Mouse (Mus musculus) kidney, adult 9 months (tissue): ENCODE results near the gene Cdc42.

Experiments used
- DNase-seq: peaks from one replicate; pipeline ENCODE4 v3.0.0; 2022

The Cdc42 gene

GRCm38 (mm10) chr4:137313511-137313910 is 44.0 kb downstream of the Cdc42 start:
- DNase-seq, result peak; percentile 24

DNA sequence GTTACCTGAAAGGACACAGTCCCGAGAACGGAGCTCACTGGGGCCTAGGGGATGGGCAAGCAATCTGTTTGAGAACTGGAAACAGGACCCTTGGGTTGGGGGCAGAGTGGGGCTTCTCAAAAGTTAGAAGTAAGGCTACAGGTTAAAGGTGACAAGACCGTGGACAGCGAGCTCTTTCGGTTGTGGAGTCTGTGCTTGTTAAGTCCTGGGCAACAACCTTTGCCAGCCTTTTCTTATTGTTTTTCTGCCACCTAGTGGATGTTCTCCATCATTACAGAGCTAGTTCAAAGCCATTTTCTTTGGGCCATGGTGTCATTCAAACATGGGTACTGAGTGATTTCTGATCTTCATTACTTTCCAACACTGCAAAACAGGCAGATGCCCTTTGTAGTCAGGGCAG is 49.1 kb downstream of the Cdc42 start:
- DNase-seq, result peak; percentile 62

- peak; percentile 29 for DNase-seq
Measured at GRCm38 (mm10) chr4:137306991-137307706, 50.4 kb downstream of the Cdc42 start.

DNA sequence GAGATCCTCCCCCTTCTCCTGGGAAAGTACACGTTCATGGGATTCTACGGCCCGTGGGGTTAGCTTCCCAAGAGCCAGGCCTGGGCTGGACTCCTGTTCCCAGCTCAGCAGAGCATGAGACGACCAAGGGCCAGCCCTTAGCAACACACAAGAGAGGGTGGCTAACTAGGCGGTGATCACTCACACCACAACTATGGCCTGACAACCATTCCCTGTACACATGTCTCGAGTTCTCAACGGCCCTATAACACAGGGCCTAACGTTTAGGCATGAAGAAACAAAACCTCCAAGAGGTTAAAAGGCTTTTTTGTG is 51.0 kb downstream of the Cdc42 start:
- DNase-seq, result no peak

- DNase-seq, result peak; percentile 17
Measured at GRCm38 (mm10) chr4:137305831-137306576, 51.5 kb downstream of the Cdc42 start.

- DNase-seq, result no peak
Measured at GRCm38 (mm10) chr4:137305066-137305465, 52.5 kb downstream of the Cdc42 start.

GRCm38 (mm10) chr4:137304106-137304505 is 53.4 kb downstream of the Cdc42 start:
- no peak for DNase-seq

- no peak for DNase-seq
Measured at GRCm38 (mm10) chr4:137301635-137302034, 55.9 kb downstream of the Cdc42 start.

DNA sequence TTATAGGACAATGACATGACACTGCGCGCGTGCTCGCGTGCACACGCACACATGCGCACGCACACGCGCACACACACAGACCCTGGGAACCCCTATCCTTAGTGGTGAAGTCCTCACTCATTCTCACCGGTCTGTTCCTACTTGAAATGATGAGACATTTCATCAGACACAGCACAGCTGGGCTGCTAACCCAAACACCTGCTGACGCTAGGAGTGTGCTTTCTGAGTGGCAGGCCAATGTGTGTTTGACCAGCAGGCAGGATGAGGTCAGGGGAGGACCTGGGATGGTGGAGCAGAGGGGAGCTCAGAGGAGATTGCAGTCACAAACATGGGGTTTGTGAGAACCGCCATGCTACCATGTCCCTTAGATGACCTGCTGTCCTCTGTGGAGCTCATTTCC is 57.3 kb downstream of the Cdc42 start:
- no peak for DNase-seq

- DNase-seq, result no peak
Measured at GRCm38 (mm10) chr4:137298406-137298805, 59.1 kb downstream of the Cdc42 start.

- DNase-seq, result no peak
Measured at GRCm38 (mm10) chr4:137297611-137298010, 59.9 kb downstream of the Cdc42 start.

DNA sequence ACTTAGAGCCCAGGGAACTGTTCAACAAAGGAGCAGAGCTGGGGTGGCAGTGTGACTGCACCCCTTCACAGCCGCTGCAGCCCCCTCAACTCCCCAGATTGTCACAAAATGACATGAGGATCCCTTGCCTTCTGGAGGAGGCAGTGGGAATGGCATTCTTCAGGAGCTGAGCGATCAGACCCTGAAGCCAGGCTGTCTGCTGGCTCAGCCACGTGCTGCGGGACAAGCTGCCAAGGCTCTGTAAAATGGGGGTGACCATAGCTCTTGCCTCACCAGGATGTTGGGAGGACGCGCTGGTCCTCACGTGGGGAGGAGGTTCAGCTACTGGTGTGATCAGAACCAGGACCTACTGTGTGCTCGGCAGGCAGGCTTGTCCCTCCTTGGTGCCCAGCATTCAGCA is 62.6 kb downstream of the Cdc42 start:
- no peak for DNase-seq

GRCm38 (mm10) chr4:137294474-137294873 is 63.0 kb downstream of the Cdc42 start:
- DNase-seq, result no peak

DNA sequence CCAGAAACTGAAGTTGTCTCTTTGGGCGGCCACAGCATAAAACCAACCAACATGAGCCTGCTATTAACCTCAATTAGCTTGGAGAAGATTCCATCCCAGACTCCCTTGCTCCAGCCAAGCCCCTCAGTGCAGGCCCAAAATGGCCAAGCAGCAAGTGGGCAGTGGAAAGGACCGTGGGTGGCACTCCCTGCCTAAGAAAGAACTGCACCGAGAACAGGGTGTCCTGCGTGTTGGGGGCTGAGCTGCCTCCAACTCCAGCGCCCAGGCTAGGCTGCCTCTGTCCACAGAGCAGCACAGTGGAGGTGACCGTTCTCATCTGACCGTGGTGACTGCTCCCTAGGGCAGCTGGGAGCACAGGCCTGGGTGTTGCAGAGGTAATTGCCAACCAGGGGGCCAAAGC is 63.5 kb downstream of the Cdc42 start:
- DNase-seq, result no peak

DNA sequence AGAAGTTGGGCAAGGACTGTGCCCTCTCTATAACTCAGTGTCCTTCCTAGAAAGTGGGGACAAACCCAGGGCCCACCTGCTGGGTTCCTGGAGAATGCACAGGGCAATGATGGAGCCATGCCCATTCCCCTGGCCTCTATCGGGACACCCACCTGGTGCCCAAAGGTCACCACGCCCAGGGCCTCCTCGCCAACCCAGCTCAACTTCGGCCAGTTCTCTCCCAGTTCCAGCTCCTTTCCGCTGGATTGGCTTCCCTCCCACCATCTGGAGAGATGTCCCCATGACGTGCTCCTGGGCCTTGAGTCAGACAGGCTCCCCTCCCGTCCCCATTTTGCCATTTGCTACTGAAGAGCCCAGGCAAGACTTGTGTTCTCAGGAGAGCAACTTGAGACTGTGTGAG is 64.9 kb downstream of the Cdc42 start:
- DNase-seq, result no peak

DNA sequence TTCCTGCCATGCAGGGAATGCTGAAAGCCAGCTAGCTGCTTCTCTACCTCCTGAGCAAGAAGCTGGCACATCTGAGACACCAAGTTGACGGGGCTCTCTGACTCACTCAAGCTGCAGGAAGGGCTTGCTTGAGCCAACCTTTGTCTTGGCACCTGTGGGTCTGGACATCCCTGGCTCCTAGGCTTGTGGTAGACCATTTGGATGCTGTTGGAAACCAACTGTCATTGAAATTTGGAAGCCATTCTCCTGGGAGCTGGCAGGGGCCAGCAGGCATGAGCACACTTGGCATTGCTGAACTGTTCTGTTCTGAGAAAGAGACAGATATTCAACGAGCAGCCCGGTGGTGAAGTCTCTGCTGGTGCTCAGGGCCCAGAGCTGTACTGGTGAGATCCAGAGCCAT is 67.3 kb downstream of the Cdc42 start:
- no peak for DNase-seq

- DNase-seq, result no peak
Measured at GRCm38 (mm10) chr4:137289701-137290100, 67.8 kb downstream of the Cdc42 start.

GRCm38 (mm10) chr4:137287818-137288217 is 69.7 kb downstream of the Cdc42 start:
- peak; percentile 62 for DNase-seq

DNA sequence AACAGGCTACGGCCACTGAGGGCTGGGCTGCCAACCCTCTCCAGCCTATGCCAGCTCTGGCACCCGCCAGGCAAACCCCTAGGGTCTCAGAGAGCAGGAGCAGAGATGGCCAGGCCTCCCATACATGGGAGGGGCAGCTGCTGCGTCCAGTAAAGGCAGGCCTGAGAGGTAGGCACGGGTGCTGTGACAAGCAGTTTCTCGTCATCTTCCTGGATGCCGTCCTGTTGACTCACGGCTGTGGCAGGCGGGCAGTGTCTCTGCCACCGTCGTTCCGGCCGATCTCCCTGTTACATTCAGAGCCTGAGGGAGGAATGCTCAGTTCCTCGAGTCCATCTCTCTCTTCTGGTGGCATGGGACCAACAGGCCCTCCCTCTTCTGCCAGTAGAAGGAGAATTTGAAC is 70.3 kb downstream of the Cdc42 start:
- no peak for DNase-seq

GRCm38 (mm10) chr4:137286662-137286953 is 70.9 kb downstream of the Cdc42 start:
- DNase-seq, result no peak

DNA sequence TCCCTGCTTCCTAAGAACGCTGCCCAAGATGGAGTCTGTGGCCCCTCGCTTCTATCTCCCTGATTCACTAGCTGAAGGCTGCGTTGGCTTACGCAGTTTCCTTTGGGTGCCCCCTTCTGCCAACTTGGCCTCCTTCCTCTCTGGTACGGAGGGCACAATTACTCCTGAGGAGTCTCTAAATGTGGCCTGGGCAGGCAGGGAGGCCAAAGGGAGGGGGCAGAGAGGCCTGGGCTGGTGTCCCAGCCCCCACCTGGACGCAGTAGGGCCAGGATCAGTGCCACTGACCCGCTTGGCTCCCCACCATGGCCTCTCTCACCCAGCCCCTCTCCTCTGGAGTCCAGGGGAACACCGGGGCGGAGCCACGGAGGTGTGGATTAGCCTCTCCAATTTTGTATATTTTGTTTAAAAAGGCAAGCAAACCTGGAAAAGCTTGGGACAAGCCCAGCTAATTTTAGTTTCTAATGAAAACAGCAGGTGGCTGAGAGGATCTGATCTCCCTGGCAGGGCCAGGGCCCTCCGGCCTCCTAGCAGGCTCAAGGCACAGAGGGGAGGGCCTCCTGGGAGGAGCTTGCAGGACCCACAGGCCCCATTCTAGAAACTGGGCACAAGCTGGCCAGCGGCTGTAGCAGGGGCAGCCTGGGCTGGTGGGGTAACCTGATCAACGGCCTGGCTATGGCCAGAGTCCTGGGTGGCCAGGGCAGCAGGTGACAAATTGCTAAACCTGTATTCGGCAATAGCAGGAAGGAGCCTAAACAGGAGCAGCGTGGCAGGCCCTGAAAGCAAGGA is 71.5 kb downstream of the Cdc42 start:
- no peak for DNase-seq

DNA sequence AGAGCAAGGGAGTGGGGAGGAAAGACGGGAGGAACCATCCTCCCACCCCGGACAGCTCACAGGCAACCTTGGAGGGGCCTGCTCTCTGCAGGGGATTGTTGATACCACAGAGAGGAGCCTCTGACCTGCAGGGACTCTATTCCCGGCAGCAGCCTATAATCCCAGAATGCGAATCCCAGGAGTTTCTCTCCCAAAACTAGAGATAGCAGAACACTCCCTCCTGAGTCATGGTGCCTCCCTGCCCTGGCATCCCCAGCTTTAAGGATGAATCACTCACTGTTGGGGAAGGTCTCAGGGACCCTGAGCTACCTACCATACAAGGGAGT is 74.2 kb downstream of the Cdc42 start:
- no peak for DNase-seq

DNA sequence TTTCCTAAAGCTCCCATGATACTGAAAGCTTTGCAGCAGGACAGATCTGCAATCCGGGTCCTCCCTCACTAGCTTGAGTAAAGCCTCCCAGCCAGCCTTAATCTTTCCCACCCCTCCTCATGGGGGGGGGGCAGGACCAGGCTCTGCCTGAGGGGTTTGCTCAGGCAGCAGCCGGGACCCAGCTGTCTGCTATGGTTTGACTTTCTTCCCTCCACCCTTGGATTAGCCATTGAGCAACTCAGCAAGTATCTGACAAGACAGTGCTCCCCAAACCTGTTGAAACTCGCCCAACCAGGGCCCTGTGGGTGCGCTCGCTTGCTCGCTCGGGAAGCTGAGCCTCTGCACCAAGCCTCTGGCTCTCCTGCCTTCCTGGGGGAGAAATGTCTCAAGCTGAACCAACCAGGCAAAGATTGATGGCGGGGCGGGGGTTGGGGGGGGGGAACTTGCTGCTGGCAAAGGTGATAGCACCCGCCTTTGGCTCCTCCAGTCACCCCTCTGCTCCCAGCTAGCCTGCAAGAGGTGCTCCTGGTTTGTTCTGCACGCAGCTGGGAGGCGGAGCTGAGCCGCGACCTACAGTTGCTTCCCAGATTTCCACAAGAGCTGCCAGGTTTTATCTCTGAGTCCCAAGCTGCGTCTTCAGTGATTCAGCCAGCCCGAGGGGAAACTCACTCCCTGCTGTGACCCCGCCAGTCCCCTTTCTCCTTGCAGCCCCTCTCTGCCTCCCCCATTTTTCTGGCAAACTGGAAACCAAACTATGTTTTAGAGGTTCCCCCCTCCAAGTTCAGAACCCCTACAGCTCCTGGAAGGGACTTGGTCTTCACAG is 74.7 kb downstream of the Cdc42 start:
- DNase-seq, result no peak
